In genomic region chr5:110875286-110875685, GRCm38 (mm10) we compare ENCODE assay signal across 18 mouse cellular contexts. TPM values are rescaled to one million over a fixed set of nuclear protein-coding genes. Genes with fewer than 3 reads are reported as not detected.
DNase-seq lines count a peak whose midpoint lies in the region; ATAC-seq and TF ChIP-seq lines count a peak whose summit lies in the region.
"Had no signal": no experiment of that assay in that cellular context is flagged by ENCODE, and none has a peak within 500 bp of the region (broad histone marks: within the 10 kb centered on the region; RNA-seq: fewer than 3 reads in every experiment).

No protein-coding gene starts in this region.

- no peaks in the 10 kb centered on the region for H3K79me2 ChIP-seq in heart, adult 2 months (replicated peaks; ENCODE audit: control insufficient read depth, insufficient read depth, low read length)

- H3K9ac ChIP-seq in heart, embryonic 12.5 days = no peak overlapping the region
- no peak overlapping the region for H3K9ac ChIP-seq in heart, adult 2 months (ENCODE audit: low read depth, low read length)
- no peak overlapping the region for H3K9ac ChIP-seq in liver, postnatal 0 days (replicated peaks)
- H3K9ac ChIP-seq in limb, embryonic 12.5 days (replicated peaks) = no peak overlapping the region
- no peak overlapping the region for H3K9ac ChIP-seq in liver, embryonic 12.5 days
- H3K9ac ChIP-seq: midbrain, embryonic 15.5 days had no signal

- intact Hi-C loops in heart, adult 2 months (cut with DNase I) = no loop called here

- DNase-seq in heart, adult 2 months = no peak
- DNase-seq in liver = peak; percentile 41
- no peak for DNase-seq in liver, postnatal 0 days
- DNase-seq in cerebellum, postnatal 36 days = no peak
- DNase-seq in kidney, postnatal 36 days = no peak
- DNase-seq: cerebellum, adult 18-20 months; heart, postnatal 36 days; kidney, adult 8-10 months; layer of hippocampus, adult 9-11 months; spleen, adult 18-20 months; thymus, postnatal 4 days had no signal

- H3K27ac ChIP-seq in heart, embryonic 12.5 days (ENCODE audit: poor library complexity, severe bottlenecking) = peak overlapping the region; percentile 60
- no peak overlapping the region for H3K27ac ChIP-seq in heart, adult 2 months
- H3K27ac ChIP-seq in liver, postnatal 0 days (ENCODE audit: low read depth) = no peak overlapping the region
- H3K27ac ChIP-seq in limb, embryonic 12.5 days = peak overlapping the region; percentile 79
- H3K27ac ChIP-seq in liver, embryonic 12.5 days = no peak overlapping the region
- H3K27ac ChIP-seq: gastrocnemius, adult 2 months; macrophage; midbrain, embryonic 15.5 days had no signal

- no peaks in the 10 kb centered on the region for H3K9me3 ChIP-seq in heart, embryonic 12.5 days (replicated peaks)
- no peaks in the 10 kb centered on the region for H3K9me3 ChIP-seq in liver, postnatal 0 days (ENCODE audit: low read length)
- H3K9me3 ChIP-seq in limb, embryonic 12.5 days = no peaks in the 10 kb centered on the region
- H3K9me3 ChIP-seq in liver, embryonic 12.5 days (replicated peaks) = no peaks in the 10 kb centered on the region
- H3K9me3 ChIP-seq: midbrain, embryonic 15.5 days had no signal

- H3K4me3 ChIP-seq in heart, embryonic 12.5 days = no peak overlapping the region
- no peak overlapping the region for H3K4me3 ChIP-seq in heart, adult 2 months
- H3K4me3 ChIP-seq in liver, postnatal 0 days (ENCODE audit: low read depth, low read length) = no peak overlapping the region
- no peak overlapping the region for H3K4me3 ChIP-seq in limb, embryonic 12.5 days (replicated peaks)
- H3K4me3 ChIP-seq in liver, embryonic 12.5 days = no peak overlapping the region
- H3K4me3 ChIP-seq: gastrocnemius, adult 2 months; midbrain, embryonic 15.5 days; myocyte had no signal

- H3K27me3 ChIP-seq in heart, embryonic 12.5 days (replicated peaks) = no peaks in the 10 kb centered on the region
- H3K27me3 ChIP-seq in heart, adult 2 months (ENCODE audit: control insufficient read depth, insufficient read depth, low read length) = no peaks in the 10 kb centered on the region
- H3K27me3 ChIP-seq in liver, postnatal 0 days (ENCODE audit: insufficient read depth, low read length) = no peaks in the 10 kb centered on the region
- no peaks in the 10 kb centered on the region for H3K27me3 ChIP-seq in limb, embryonic 12.5 days
- H3K27me3 ChIP-seq in liver, embryonic 12.5 days (replicated peaks) = no peaks in the 10 kb centered on the region
- H3K27me3 ChIP-seq: midbrain, embryonic 15.5 days had no signal

- TF ChIP-seq EP300 in heart, adult 2 months (IDR thresholded peaks at IDR 0.05; ENCODE audit: insufficient read depth, low read depth, low read length) = no peak
- TF ChIP-seq EP300 in liver, postnatal 0 days (IDR thresholded peaks at IDR 0.05; ENCODE audit: low read depth) = no peak

- no peak overlapping the region for H3K4me2 ChIP-seq in heart, embryonic 12.5 days
- no peak overlapping the region for H3K4me2 ChIP-seq in liver, postnatal 0 days (ENCODE audit: low read depth, low read length)
- 0 out of 2 replicates have a peak overlapping the region, but pooled peaks have one; percentile 10 for H3K4me2 ChIP-seq in limb, embryonic 12.5 days
- H3K4me2 ChIP-seq in liver, embryonic 12.5 days = no peak overlapping the region
- H3K4me2 ChIP-seq: midbrain, embryonic 15.5 days had no signal

- no peak for TF ChIP-seq CTCF in heart, adult 2 months (IDR thresholded peaks at IDR 0.05)
- no peak for TF ChIP-seq CTCF in liver, postnatal 0 days (IDR thresholded peaks at IDR 0.05; ENCODE audit: low read depth)

- no peak for ATAC-seq in heart, embryonic 12.5 days (ENCODE audit: insufficient number of reproducible peaks, low FRiP score)
- no peak for ATAC-seq in liver, postnatal 0 days
- ATAC-seq in limb, embryonic 12.5 days (ENCODE audit: insufficient number of reproducible peaks, insufficient read depth, low FRiP score, low TSS enrichment, low read depth) = peak; percentile 8; the same call in 1 of the 2 replicates
- ATAC-seq in liver, embryonic 12.5 days = peak; percentile 57
- ATAC-seq: midbrain, embryonic 15.5 days had no signal

- 86% methylated on average over 1 of the region's 1 CpGs for WGBS in heart, embryonic 12.5 days
- WGBS in heart, adult 2 months = 82% methylated on average over 1 of the region's 1 CpGs
- WGBS in liver, postnatal 0 days (ENCODE audit: insufficient replicate concordance) = 90% methylated on average over 1 of the region's 1 CpGs
- 69% methylated on average over 1 of the region's 1 CpGs for WGBS in limb, embryonic 12.5 days
- WGBS in liver, embryonic 12.5 days (ENCODE audit: insufficient replicate concordance) = 91% methylated on average over 1 of the region's 1 CpGs

- TF ChIP-seq POLR2A in heart, adult 2 months (IDR thresholded peaks at IDR 0.05; ENCODE audit: insufficient read depth, low read depth, low read length) = no peak

- H3K4me1 ChIP-seq in heart, embryonic 12.5 days (replicated peaks) = peaks cover 15% of the 10 kb centered on the region
- peaks cover 1% of the 10 kb centered on the region; the same call in 1 of the 2 replicates for H3K4me1 ChIP-seq in heart, adult 2 months (ENCODE audit: control insufficient read depth, insufficient read depth, low read length)
- no peaks in the 10 kb centered on the region for H3K4me1 ChIP-seq in liver, postnatal 0 days (ENCODE audit: insufficient read depth)
- H3K4me1 ChIP-seq in limb, embryonic 12.5 days (replicated peaks) = peaks cover 39% of the 10 kb centered on the region
- H3K4me1 ChIP-seq in liver, embryonic 12.5 days = peaks cover 19% of the 10 kb centered on the region

- H3K36me3 ChIP-seq in heart, embryonic 12.5 days = peaks cover 21% of the 10 kb centered on the region
- no peaks in the 10 kb centered on the region for H3K36me3 ChIP-seq in heart, adult 2 months (ENCODE audit: control insufficient read depth, insufficient read depth, low read length)
- H3K36me3 ChIP-seq in liver, postnatal 0 days (replicated peaks; ENCODE audit: insufficient read depth, low read length) = peaks cover 15% of the 10 kb centered on the region; the same call in 1 of the 2 replicates
- H3K36me3 ChIP-seq in limb, embryonic 12.5 days = peaks cover 24% of the 10 kb centered on the region
- H3K36me3 ChIP-seq in liver, embryonic 12.5 days = peaks cover 57% of the 10 kb centered on the region
- H3K36me3 ChIP-seq: midbrain, embryonic 15.5 days had no signal

RNA-seq across cellular contexts. Expression of gene Ttc28, which starts 4.3 kb away (rescaled TPM):
- 10.3 and 12.1 TPM in 2 replicates for polyA plus RNA-seq in heart, embryonic 12.5 days (2016; fragmentation: Nextera tagmentation; extraction: Ambion mirVana)
- total RNA-seq in heart, adult 2 months (2021) = 10 to 100 TPM; 12.3 to 15.0 TPM
- 7.2 and 7.3 TPM in 2 replicates for polyA plus RNA-seq in heart, adult 2 months (2012; rRNA removed)
- polyA plus RNA-seq in liver, postnatal 0 days (2015; fragmentation: Nextera tagmentation; extraction: Ambion mirVana) = 0.62 and 0.73 TPM in 2 replicates
- polyA plus RNA-seq in limb, embryonic 12.5 days (2016; fragmentation: Nextera tagmentation; extraction: Ambion mirVana) = 20.0 and 23.0 TPM in 2 replicates
- 1.8 and 2.1 TPM in 2 replicates for polyA plus RNA-seq in liver, embryonic 12.5 days (2016; fragmentation: Nextera tagmentation; extraction: Ambion mirVana)

RNA-seq across cellular contexts. Expression of gene Chek2, which starts 35.5 kb away (rescaled TPM):
- 18.4 and 19.4 TPM in 2 replicates for polyA plus RNA-seq in heart, embryonic 12.5 days (2016; fragmentation: Nextera tagmentation; extraction: Ambion mirVana)
- 1 to 10 TPM; 2.6 to 3.1 TPM for total RNA-seq in heart, adult 2 months (2021)
- 3.4 and 5.5 TPM in 2 replicates for polyA plus RNA-seq in heart, adult 2 months (2012; rRNA removed)
- polyA plus RNA-seq in liver, postnatal 0 days (2015; fragmentation: Nextera tagmentation; extraction: Ambion mirVana) = 9.2 and 13.2 TPM in 2 replicates
- polyA plus RNA-seq in limb, embryonic 12.5 days (2016; fragmentation: Nextera tagmentation; extraction: Ambion mirVana) = 30.9 and 32.6 TPM in 2 replicates
- 51.2 and 52.7 TPM in 2 replicates for polyA plus RNA-seq in liver, embryonic 12.5 days (2016; fragmentation: Nextera tagmentation; extraction: Ambion mirVana)

RNA-seq across cellular contexts. Expression of gene Hscb, which starts 35.7 kb away (rescaled TPM):
- polyA plus RNA-seq in heart, embryonic 12.5 days (2016; fragmentation: Nextera tagmentation; extraction: Ambion mirVana) = 32.3 and 33.4 TPM in 2 replicates
- 10 to 100 TPM; 18.5 to 18.7 TPM for total RNA-seq in heart, adult 2 months (2021)
- 14.8 and 17.7 TPM in 2 replicates for polyA plus RNA-seq in heart, adult 2 months (2012; rRNA removed)
- 41.5 and 47.7 TPM in 2 replicates for polyA plus RNA-seq in liver, postnatal 0 days (2015; fragmentation: Nextera tagmentation; extraction: Ambion mirVana)
- polyA plus RNA-seq in limb, embryonic 12.5 days (2016; fragmentation: Nextera tagmentation; extraction: Ambion mirVana) = 30.9 and 33.9 TPM in 2 replicates
- 47.2 and 52.4 TPM in 2 replicates for polyA plus RNA-seq in liver, embryonic 12.5 days (2016; fragmentation: Nextera tagmentation; extraction: Ambion mirVana)

Comparison
In these comparisons a context has a peak if more than half of its experiments do, and no peak if none do; other contexts are left out.
1. ATAC-seq: peak in limb, embryonic 12.5 days (single experiment) and liver, embryonic 12.5 days (single experiment); none in heart, embryonic 12.5 days (single experiment) and liver, postnatal 0 days (single experiment).
2. H3K27ac ChIP-seq: peak in heart, embryonic 12.5 days (single experiment) and limb, embryonic 12.5 days (single experiment); none in heart, adult 2 months (single experiment), liver, postnatal 0 days (single experiment) and liver, embryonic 12.5 days (single experiment).